Mouse (Mus musculus) kidney, postnatal 0 days (tissue): ENCODE measurements around the gene Arid5b. TPM values are rescaled to one million over a fixed set of nuclear protein-coding genes. Genes with fewer than 3 reads are reported as not detected.

Experiments
- ATAC-seq: fragments of 200-750 bp; cut with Nextera tagmentation; replicated peaks from 2 replicates; pipeline ENCODE4 v1.8.0; 2017; ENCODE audit warnings: low read depth, moderate number of reproducible peaks, moderate TSS enrichment, moderate library complexity; ENCODE audit not compliant: low FRiP score
- DNase-seq: peaks from one replicate; pipeline ENCODE4 v3.0.0-alpha.2; 2016; ENCODE audit warnings: low spot score
- H3K27ac ChIP-seq: fragments of 300-500 bp; sonication (generic); 2 replicates; pipeline ENCODE4 v1.5.1; 2014; ENCODE audit warnings: mild to moderate bottlenecking
- H3K27me3 ChIP-seq: fragments of 300-500 bp; sonication (generic); 2 replicates; pipeline ENCODE4 v1.6.1; 2014; ENCODE audit warnings: low read length, mixed read lengths; ENCODE audit not compliant: insufficient read depth
- H3K36me3 ChIP-seq: fragments of 300-500 bp; sonication (generic); 2 replicates; pipeline ENCODE4 v1.6.1; 2014; ENCODE audit warnings: low read length, mixed read lengths; ENCODE audit not compliant: insufficient read depth
- H3K4me1 ChIP-seq: fragments of 300-500 bp; sonication (generic); replicated peaks from 2 replicates; pipeline ENCODE4 v1.6.1; 2014; ENCODE audit warnings: antibody characterized with exemption, low read length, mixed read lengths; ENCODE audit not compliant: insufficient read depth
- H3K4me2 ChIP-seq: fragments of 300-500 bp; sonication (generic); 2 replicates; pipeline ENCODE4 v1.6.1; 2014; ENCODE audit warnings: mild to moderate bottlenecking, low read length, moderate library complexity, mixed read lengths
- H3K4me3 ChIP-seq: fragments of 300-500 bp; sonication (generic); replicated peaks from 2 replicates; pipeline ENCODE4 v1.5.1; 2014; ENCODE audit warnings: low read depth, low read length
- H3K9ac ChIP-seq: fragments of 300-500 bp; sonication (generic); 2 replicates; pipeline ENCODE4 v1.6.1; 2014; ENCODE audit warnings: low read depth, low read length
- H3K9me3 ChIP-seq: fragments of 300-500 bp; sonication (generic); replicated peaks from 2 replicates; pipeline ENCODE4 v1.6.1; 2016; ENCODE audit warnings: low read length, inconsistent platforms, mixed read lengths
- CTCF ChIP-seq: IDR thresholded peaks from 2 replicates; pipeline ENCODE4 v1.5.1; 2016; ENCODE audit warnings: antibody characterized with exemption, low read depth, mild to moderate bottlenecking, moderate library complexity
- WGBS: fragments of 180-500 bp; shearing (Covaris S2); extraction: QIAGEN DNeasy Blood & Tissue Kit; methylation state at CpG from one replicate; pipeline ENCODE4 v1.1.7; 2014; 5-methylcytosine and 5-hydroxymethylcytosine counted together
- polyA plus RNA-seq: library from polyadenylated mRNA; unstranded; fragments of >200 nt; fragmentation: Nextera tagmentation; extraction: Ambion mirVana; gene quantifications from 2 replicates; pipeline ENCODE4 v1.2.1, GENCODE M21; 2015

The Arid5b gene
- polyA plus RNA-seq, 1 experiment from 2014 or later = 30.3 TPM

DNA sequence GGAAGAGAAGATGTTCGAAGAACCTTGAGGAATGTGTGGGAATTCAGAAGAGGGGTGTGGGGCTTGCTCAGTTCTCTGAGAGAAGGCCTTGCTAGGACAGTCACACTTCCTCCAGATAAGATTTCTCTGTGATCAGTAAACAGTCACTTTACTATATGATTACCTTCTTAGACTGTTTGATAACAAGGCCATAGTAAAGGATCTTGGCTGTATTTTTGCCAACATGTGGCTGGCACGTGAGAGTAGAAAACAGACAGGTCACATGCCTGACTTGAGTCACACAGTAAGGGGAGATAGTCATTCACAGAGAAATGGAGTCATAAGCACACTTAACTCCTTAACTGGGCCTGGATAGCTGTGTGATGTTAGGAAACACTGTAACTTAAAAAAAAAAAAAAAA, 151.4 kb downstream of the Arid5b start:
- DNase-seq (no peak), ATAC-seq (no peak)
- H3K27me3 ChIP-seq = no peaks in the 10 kb centered on the region
- H3K4me1 ChIP-seq = peaks cover 17% of the 10 kb centered on the region; the same call in 1 of the 2 replicates
- no peaks in the 10 kb centered on the region for H3K9me3 ChIP-seq
- H3K36me3 ChIP-seq = peaks cover 24% of the 10 kb centered on the region; the same call in 1 of the 2 replicates
- no peak overlapping the region for H3K9ac ChIP-seq
- 56% methylated on average over 2 of the region's 2 CpGs for WGBS
- H3K4me2 ChIP-seq = no peak overlapping the region
- no peak for TF ChIP-seq CTCF
- H3K27ac ChIP-seq = no peak overlapping the region
- H3K4me3 ChIP-seq = no peak overlapping the region

DNA sequence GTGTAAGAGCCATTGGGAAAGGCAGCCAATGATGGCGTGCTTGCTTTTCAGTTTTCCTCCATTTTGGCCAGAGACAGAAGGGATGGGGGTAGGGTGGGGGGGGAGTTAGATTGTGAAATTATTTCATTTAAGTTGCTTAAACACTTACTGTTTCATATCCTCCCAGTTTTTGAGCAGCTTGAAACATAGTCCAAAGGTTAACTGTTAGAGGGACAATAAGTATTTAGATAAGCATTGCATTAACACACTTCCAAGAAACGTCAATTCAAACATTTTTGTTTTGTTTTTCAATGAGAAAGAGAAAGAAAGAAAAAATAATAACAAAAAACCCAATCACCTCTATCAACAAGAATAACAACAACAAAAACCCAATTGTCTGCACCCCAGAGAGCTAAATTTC, 152.0 kb downstream of the Arid5b start:
- H3K27me3 ChIP-seq = no peaks in the 10 kb centered on the region
- 53% methylated on average over 2 of the region's 2 CpGs for WGBS
- H3K27ac ChIP-seq = 0 out of 2 replicates have a peak overlapping the region, but pooled peaks have one; percentile 9
- ATAC-seq = no peak
- no peak overlapping the region for H3K4me2 ChIP-seq
- H3K9ac ChIP-seq = no peak overlapping the region
- no peak for TF ChIP-seq CTCF
- DNase-seq = no peak
- H3K4me3 ChIP-seq = no peak overlapping the region
- H3K4me1 ChIP-seq = peaks cover 17% of the 10 kb centered on the region; the same call in 1 of the 2 replicates
- no peaks in the 10 kb centered on the region for H3K9me3 ChIP-seq
- H3K36me3 ChIP-seq = peaks cover 26% of the 10 kb centered on the region; the same call in 1 of the 2 replicates

DNA sequence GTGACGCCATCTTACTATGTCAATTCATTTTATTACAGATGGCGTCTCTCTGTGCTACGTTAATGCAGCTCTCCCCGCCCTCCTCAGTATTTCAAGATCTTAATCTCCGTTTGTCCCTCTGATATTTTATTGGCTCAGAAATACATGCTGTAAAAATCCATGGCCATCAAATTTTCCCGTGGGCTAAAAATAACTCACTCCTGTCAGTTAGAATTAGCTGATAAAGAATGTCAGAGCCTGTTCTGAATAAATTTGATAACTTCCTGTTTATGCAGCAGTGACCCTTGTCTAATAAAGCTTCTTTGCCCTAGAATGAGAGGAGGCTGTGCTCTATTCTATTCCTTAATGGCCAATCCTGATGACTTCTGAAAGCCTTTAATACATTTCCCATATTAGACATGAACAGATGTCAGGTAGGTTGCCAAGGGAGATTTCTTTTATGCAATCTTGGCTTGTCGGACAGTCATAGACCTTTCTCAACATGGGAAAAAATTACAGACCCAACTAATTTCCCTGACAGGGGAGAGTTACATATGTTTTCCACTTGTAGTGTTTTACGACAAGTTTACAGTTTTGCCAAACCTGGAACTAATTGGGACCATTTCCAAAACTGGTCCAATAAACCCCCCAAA, 152.5 kb downstream of the Arid5b start:
- Histone ChIP-seq H3K27ac (peak overlapping the region; percentile 13; the same call in 1 of the 2 replicates), H3K9me3 (no peaks in the 10 kb centered on the region), H3K4me2 (no peak overlapping the region), H3K36me3 (peaks cover 30% of the 10 kb centered on the region; the same call in 1 of the 2 replicates), H3K4me3 (no peak overlapping the region), H3K27me3 (no peaks in the 10 kb centered on the region), H3K4me1 (peaks cover 17% of the 10 kb centered on the region; the same call in 1 of the 2 replicates), H3K9ac (no peak overlapping the region)
- peak; percentile 74 for DNase-seq
- 43% methylated on average over 8 of the region's 8 CpGs for WGBS
- no peak; the same call in 1 of the 2 replicates for ATAC-seq
- no peak for TF ChIP-seq CTCF

GRCm38 (mm10) chr10:68124985-68125384, 153.6 kb downstream of the Arid5b start:
- H3K36me3 ChIP-seq = peaks cover 32% of the 10 kb centered on the region; the same call in 1 of the 2 replicates
- no peak overlapping the region for H3K4me3 ChIP-seq
- no peak overlapping the region for H3K4me2 ChIP-seq
- H3K27ac ChIP-seq = no peak overlapping the region
- WGBS = 86% methylated on average over 2 of the region's 2 CpGs
- no peak for DNase-seq
- no peaks in the 10 kb centered on the region for H3K27me3 ChIP-seq
- ATAC-seq = no peak
- TF ChIP-seq CTCF = no peak
- no peak overlapping the region for H3K9ac ChIP-seq
- H3K4me1 ChIP-seq = 0 out of 2 replicates have a peak, but pooled peaks cover 12% of the 10 kb centered on the region
- no peaks in the 10 kb centered on the region for H3K9me3 ChIP-seq

DNA sequence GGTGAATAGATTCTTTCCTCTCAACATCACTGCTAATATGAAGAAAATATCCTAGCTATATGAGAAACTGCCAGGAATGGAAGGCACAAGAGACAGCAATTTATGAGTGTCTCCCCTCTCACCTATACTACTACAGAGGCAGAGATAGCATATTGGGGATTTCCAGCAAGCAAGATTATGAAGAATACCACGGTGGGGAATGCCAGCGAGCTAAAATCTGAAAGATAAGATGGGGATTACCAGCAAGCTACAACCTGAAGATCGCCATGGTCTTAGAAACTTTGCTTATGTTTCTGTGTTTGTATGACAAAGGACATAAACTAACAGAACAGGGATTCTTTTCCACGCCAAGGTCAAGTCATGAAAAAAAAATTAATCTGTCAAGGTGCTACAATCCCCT, 155.1 kb downstream of the Arid5b start:
- Histone ChIP-seq H3K36me3 (peaks cover 35% of the 10 kb centered on the region), H3K4me2 (no peak overlapping the region), H3K4me1 (no peaks in the 10 kb centered on the region), H3K9ac (no peak overlapping the region), H3K27me3 (no peaks in the 10 kb centered on the region), H3K9me3 (no peaks in the 10 kb centered on the region), H3K4me3 (no peak overlapping the region), H3K27ac (no peak overlapping the region)
- DNase-seq = no peak
- 95% methylated on average over 4 of the region's 4 CpGs for WGBS
- no peak for ATAC-seq
- TF ChIP-seq CTCF = no peak

DNA sequence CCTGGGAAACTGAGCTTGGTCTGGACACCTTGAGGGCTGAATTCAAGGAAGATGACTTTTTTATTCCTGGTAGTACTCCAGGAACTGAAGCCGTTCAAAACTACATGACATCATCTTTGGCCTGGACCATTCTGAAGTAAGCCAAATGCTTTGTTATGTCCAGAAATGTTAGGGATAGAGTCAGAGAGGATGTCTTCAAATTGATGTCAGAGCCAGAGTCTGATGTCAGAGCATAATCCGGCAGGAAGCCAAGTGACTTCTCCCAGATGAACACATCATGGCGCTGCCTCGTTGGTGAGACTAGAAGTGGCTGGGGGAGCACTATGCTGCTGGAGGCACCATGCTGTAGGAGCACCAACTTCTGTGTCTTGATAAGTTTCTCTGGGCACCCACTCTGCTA, 156.6 kb downstream of the Arid5b start:
- H3K27me3 ChIP-seq = no peaks in the 10 kb centered on the region
- DNase-seq (no peak), ATAC-seq (no peak)
- peaks cover 38% of the 10 kb centered on the region for H3K36me3 ChIP-seq
- H3K4me1 ChIP-seq = no peaks in the 10 kb centered on the region
- no peak overlapping the region for H3K9ac ChIP-seq
- no peak for TF ChIP-seq CTCF
- no peak overlapping the region for H3K4me2 ChIP-seq
- H3K9me3 ChIP-seq = no peaks in the 10 kb centered on the region
- 87% methylated on average over 4 of the region's 4 CpGs for WGBS
- no peak overlapping the region for H3K27ac ChIP-seq
- H3K4me3 ChIP-seq = no peak overlapping the region
